Mouse (Mus musculus) v-Abl transformed pro-B cells (cell line): ENCODE data around the gene Dmrt3.

ENCODE experiments used
- in situ Hi-C, 2 experiments: fragments of 400-800 bp; cut with MboI; formaldehyde crosslinking; loops; one replicate each; pipeline ENCODE4 v1.15.1; 2025; ENCODE audit not compliant: unreplicated experiment in 2 of 2

Gene Dmrt3

DNA sequence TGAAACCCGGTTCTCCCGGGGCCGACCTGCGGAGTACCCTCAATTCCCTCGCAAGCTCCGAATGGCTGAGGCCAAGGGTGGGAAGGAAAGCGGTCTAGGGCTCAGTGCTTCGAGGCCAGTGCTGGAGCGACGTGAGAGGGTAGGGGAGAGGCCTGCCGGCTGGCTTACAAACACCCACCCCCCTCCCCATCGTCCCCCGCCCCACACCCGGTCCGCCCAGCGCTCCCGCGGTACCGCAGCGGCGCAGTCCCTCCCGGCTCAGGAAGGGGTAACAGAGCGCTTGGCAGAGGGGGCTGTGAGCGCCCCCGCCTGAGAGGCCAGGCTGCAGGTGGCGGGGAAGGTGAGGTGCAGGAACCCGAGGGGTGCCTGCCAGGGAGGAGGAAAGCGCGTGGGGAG is at the start of gene Dmrt3:
Dmrt3 (plus strand) TSS at position 287 of the 396 bp plus-strand sequence.
- in situ Hi-C loops, result no loop called here

- in situ Hi-C loops, result no loop called here
Observed at GRCm38 (mm10) chr19:25564430-25564829, 45.7 kb upstream of the Dmrt3 start.

DNA sequence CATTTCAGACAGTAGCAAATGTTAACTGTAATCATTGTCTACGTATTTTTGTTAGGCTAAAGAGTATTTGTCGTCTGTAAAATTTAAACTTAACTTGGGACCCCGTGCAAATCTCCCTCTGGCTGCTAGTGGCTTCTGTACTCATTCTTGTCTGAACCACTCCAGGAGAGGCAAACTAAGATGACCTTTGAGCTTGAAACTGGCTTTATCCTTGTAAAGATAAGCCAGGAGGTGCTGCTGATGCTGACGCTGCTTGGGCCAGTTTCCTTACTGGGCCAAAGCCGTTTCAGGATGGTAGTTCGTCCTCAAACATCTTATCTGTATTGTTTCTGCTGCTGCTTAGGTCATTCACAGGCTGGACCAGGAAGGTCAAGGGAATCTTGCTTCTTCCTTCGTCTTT is 40.3 kb upstream of the Dmrt3 start:
- in situ Hi-C loops, result no loop called here

DNA sequence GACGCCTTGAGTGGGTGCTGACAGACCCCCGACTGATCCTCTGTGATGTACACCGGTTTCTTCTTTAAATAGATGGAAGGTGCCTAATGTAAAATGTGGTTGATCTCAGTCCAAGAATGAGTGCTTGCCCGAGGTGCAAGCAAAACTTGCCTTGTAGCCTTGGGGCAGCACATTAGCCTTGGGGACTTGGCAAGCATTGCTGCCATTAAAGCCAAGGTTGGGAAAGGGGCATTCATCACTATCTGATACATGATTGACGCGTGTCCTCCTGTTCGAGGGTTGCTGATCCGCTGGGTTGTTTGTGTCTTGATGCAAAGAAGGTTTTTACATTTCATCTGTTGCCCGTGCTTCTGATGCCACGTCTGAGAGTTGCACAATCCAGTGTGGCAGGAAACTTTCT is 35.7 kb upstream of the Dmrt3 start:
- in situ Hi-C loops, result no loop called here

DNA sequence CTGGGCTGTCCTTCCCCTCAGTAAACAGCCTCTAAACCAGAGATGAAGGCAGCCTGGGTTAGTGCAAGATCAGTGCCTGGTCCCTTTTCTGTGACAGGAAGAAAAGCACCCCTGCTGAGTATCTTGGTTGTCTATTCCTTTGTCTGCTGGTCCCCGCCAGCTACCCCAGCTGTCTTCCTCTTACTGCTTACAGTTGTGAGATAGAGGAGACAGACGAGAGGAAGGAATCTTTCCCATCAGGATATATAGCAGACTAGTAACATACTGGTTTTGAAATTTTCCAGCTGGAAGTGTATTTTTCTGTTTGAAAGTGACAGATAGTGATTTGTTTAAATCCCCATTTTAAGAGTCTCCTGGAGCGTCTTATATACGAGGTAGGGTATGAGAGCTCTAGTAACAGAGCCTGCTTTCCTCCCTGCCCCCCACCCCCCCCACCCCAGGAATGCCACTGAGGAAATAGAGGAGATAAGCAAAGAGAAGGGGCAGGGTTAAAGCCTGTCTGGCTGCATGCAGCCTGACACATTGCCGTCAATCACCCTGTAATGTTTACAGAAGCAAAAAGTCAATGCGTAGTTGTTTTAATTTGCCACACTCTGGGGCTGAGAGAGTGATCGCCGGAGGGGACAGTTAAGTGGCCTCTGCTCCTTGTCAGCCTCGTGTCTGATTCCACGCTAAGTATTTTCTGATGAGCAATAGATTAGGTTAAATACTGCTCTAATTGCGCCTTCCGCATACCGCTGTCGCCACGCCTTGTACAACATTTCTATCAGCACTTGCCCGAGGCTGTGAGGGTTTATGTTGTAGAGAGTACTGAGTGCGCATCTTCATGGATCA is 34.9 kb upstream of the Dmrt3 start:
- in situ Hi-C loops, result no loop called here

GRCm38 (mm10) chr19:25578358-25578757 is 31.7 kb upstream of the Dmrt3 start:
- in situ Hi-C loops, result no loop called here

- in situ Hi-C loops, result no loop called here
Observed at GRCm38 (mm10) chr19:25579440-25579839, 30.7 kb upstream of the Dmrt3 start.

GRCm38 (mm10) chr19:25597717-25598232 is 12.3 kb upstream of the Dmrt3 start:
- in situ Hi-C loops, result no loop called here

- in situ Hi-C loops, result no loop called here
Observed at GRCm38 (mm10) chr19:25598626-25599025, 11.5 kb upstream of the Dmrt3 start.

DNA sequence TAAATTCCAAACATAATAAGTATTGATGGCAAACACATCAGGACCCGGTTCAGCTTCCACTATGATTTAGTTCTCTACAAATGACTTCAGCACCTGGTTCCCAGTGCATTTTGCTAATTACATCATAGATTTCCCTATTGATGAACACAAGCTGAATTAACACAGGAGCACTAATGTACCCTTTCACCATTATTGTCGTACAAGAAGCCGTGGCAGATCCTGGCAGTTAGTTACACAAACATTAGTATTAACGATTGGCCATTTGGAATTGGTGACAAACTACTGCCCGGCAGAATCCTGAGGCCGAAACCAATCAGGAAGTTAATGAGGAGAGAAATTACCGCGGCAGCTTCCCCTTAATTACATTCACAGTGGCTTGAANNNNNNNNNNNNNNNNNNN is 8.1 kb upstream of the Dmrt3 start:
- in situ Hi-C loops, result no loop called here

GRCm38 (mm10) chr19:25607461-25608205 is 2.5 kb upstream of the Dmrt3 start:
- in situ Hi-C loops, result no loop called here

DNA sequence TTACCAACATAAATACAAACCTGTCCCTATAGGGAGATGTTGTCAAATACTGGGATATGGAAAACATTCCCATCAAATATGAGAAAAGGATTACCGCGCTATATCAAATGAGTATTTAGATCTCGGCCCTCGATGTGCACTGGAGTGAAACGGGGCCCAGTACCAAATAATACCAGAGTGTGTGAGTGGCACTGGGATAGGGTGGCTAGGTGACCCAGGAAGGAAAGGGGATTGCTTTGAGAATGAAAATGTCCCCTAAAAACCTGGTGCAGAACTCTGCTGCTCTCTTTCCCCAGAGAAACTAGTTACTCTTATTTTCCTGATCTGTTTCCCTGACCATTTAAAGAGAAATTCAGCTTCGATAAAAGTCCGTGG is 1.9 kb upstream of the Dmrt3 start:
- in situ Hi-C loops, result no loop called here

- in situ Hi-C loops, result no loop called here
Observed at GRCm38 (mm10) chr19:25608961-25609850, 895 bp upstream of the Dmrt3 start.

- in situ Hi-C loops, result no loop called here
Observed at GRCm38 (mm10) chr19:25610411-25611111, 460 bp downstream of the Dmrt3 start.

- in situ Hi-C loops, result no loop called here
Observed at GRCm38 (mm10) chr19:25611116-25611515, 1.0 kb downstream of the Dmrt3 start.

GRCm38 (mm10) chr19:25611876-25612805 is 2.0 kb downstream of the Dmrt3 start:
- in situ Hi-C loops, result no loop called here

DNA sequence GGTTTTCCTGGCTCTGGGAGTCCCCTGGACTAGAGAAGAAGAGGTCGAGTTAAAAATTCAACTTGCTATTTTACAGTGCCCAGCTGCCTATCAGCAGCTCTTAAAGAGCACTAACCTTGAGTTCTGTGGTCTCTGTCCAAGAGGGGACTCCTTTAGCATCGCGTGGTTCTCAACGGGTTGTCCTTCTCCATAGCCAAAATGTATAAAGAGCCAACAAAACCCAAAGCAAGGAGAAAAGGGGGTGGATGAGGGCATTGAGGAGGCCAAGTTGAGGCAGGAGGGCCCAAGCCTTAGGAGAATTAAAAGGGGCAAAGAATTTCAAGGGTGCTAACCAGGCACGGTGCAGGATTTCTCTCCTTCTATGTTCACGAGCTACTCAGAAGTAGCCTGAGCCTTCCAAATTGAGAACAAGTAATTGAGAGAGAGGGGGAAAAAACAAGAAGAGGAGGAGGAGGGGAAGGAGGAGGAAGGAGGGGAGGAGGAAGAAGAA is 2.8 kb downstream of the Dmrt3 start:
- in situ Hi-C loops, result no loop called here

- in situ Hi-C loops, result no loop called here
Observed at GRCm38 (mm10) chr19:25613476-25614300, 3.6 kb downstream of the Dmrt3 start.
